Mouse (Mus musculus) liver, adult 2 months (tissue): ENCODE data around the gene Metrn.

Source experiments
- CTCF ChIP-seq: fragments of 200-500 bp; IDR thresholded peaks from 2 replicates; pipeline ENCODE4 v1.5.1; 2011; ENCODE audit warnings: low read depth, low read length, control low read depth
- POLR2A ChIP-seq: fragments of 200-500 bp; IDR thresholded peaks from 2 replicates; pipeline ENCODE4 v1.6.1; 2011; ENCODE audit warnings: low read length, control low read depth; ENCODE audit not compliant: insufficient read depth; ENCODE audit errors: extremely low read depth

DNA sequence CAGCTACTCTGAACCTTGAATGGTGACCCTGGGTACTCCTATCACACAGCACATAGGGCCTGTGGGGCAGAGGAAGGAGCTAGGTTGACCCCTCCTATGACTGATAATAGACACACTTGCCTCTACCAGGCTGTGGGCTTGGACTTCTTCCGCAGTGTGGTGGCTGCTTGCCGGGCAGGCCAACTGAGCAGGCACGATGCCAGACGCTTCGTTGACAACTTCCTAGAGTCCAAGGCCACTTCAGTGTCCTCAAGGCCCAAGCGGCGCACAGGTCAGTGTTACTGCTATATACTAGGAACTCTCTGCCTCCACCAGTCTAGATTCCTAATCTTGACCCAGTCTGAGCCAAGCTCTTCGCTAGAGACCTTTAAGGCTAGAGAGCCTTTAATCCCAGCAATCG lies 53.1 kb downstream of the Metrn start:
- TF ChIP-seq CTCF (no peak), POLR2A (no peak)
